Mouse (Mus musculus) intestine, embryonic 16.5 days (tissue): ENCODE measurements around the gene Farsb. TPM values are rescaled to one million over a fixed set of nuclear protein-coding genes. Genes with fewer than 3 reads are reported as not detected.

Source experiments
- ATAC-seq: fragments of 200-750 bp; cut with Nextera tagmentation; 2 replicates; pipeline ENCODE4 v1.8.0; 2017; ENCODE audit warnings: moderate TSS enrichment, moderate library complexity
- H3K27ac ChIP-seq: fragments of 300-500 bp; sonication (generic); 2 replicates; pipeline ENCODE4 v1.5.1; 2014; ENCODE audit warnings: mild to moderate bottlenecking, low read length
- H3K27me3 ChIP-seq: fragments of 300-500 bp; sonication (generic); replicated peaks from 2 replicates; pipeline ENCODE4 v1.6.1; 2014; ENCODE audit warnings: low read length, control low read depth, mixed read lengths; ENCODE audit not compliant: control insufficient read depth, insufficient read depth
- H3K36me3 ChIP-seq: fragments of 300-500 bp; sonication (generic); 2 replicates; pipeline ENCODE4 v1.6.1; 2014; ENCODE audit warnings: low read length, control low read depth; ENCODE audit not compliant: control insufficient read depth, insufficient read depth
- H3K4me1 ChIP-seq: fragments of 300-500 bp; sonication (generic); 2 replicates; pipeline ENCODE4 v1.6.1; 2014; ENCODE audit warnings: low read length, control low read depth, mixed read lengths; ENCODE audit not compliant: control insufficient read depth, insufficient read depth
- H3K4me2 ChIP-seq: fragments of 300-500 bp; sonication (generic); 2 replicates; pipeline ENCODE4 v1.6.1; 2014; ENCODE audit warnings: low read depth, low read length, control low read depth
- H3K4me3 ChIP-seq: fragments of 300-500 bp; sonication (generic); 2 replicates; pipeline ENCODE4 v1.5.1; 2014; ENCODE audit warnings: mild to moderate bottlenecking, low read length
- H3K9ac ChIP-seq: fragments of 300-500 bp; sonication (generic); 2 replicates; pipeline ENCODE4 v1.6.1; 2014; ENCODE audit warnings: low read depth, low read length
- H3K9me3 ChIP-seq: fragments of 300-500 bp; sonication (generic); 2 replicates; pipeline ENCODE4 v1.6.1; 2016; ENCODE audit warnings: low read length, control low read depth; ENCODE audit not compliant: control insufficient read depth
- WGBS: fragments of 180-500 bp; shearing (Covaris S2); extraction: QIAGEN DNeasy Blood & Tissue Kit; methylation state at CpG from one replicate; pipeline ENCODE4 v1.1.7; 2014; 5-methylcytosine and 5-hydroxymethylcytosine counted together
- polyA plus RNA-seq: library from polyadenylated mRNA; unstranded; fragments of >200 nt; fragmentation: Nextera tagmentation; extraction: Ambion mirVana; gene quantifications from 2 replicates; pipeline ENCODE4 v1.2.1, GENCODE M21; 2015

Farsb gene
- polyA plus RNA-seq, 1 experiment from 2014 or later: 182 TPM

DNA sequence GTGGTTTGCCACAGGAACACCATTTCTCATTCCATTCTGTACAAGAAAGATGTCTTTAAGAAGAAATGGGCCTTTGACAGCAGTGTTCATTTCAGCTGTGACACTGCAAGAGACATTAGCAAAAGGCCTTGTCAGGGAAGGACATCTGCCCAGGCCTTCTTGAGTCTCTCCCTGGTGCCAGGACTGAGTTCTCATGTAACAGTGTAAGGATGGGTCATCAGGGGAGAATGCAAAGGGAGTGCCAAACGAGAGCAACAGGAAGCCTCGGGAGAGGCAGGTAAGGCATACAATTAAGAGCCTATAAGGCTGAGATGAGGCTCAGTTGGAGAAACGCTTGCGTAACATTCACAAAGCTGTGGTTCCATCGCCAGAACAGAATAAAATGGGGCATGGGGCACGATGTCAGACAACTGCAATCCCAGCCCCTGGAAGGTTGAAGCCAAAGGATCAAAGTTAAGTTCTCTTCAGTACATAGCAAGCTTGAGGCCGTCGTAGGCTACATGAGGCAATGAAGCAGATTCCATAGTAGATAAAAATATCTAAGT lies 93.4 kb downstream of the Farsb start:
- H3K27ac ChIP-seq: no peak overlapping the region
- 0 out of 2 replicates have a peak, but pooled peaks cover 4% of the 10 kb centered on the region for H3K4me1 ChIP-seq
- no peak overlapping the region for H3K4me3 ChIP-seq
- ATAC-seq: no peak
- H3K4me2 ChIP-seq: no peak overlapping the region
- 57% methylated on average over 8 of the region's 8 CpGs for WGBS
- no peak overlapping the region for H3K9ac ChIP-seq
- H3K27me3 ChIP-seq: no peaks in the 10 kb centered on the region
- no peaks in the 10 kb centered on the region for H3K36me3 ChIP-seq
- no peaks in the 10 kb centered on the region for H3K9me3 ChIP-seq

DNA sequence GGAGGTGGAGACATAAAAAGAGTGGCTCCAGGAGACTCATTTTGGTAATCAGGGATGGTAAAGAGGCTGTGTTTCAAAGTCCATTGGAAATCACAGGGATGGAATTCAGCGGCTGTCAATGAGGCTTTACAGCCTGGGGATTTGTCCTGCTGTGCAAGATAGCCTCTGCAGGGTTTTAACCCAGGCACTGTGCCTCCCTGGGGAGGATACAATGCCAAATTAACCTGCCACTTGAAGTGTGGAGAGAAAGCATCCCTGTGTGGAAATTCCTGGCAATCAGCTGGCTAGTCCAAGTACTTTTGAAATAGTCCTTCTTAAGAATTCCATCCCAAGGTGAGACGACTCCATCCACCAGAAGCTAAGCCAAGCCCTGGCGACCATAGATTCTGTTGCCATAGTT lies 99.8 kb downstream of the Farsb start:
- 0 out of 2 replicates have a peak, but pooled peaks cover 4% of the 10 kb centered on the region for H3K4me1 ChIP-seq
- no peaks in the 10 kb centered on the region for H3K9me3 ChIP-seq
- no peaks in the 10 kb centered on the region for H3K27me3 ChIP-seq
- no peak overlapping the region for H3K9ac ChIP-seq
- no peak overlapping the region for H3K27ac ChIP-seq
- H3K36me3 ChIP-seq: no peaks in the 10 kb centered on the region
- H3K4me3 ChIP-seq: no peak overlapping the region
- ATAC-seq: 0 out of 2 replicates have a peak, but pooled peaks have one; percentile 43
- H3K4me2 ChIP-seq: no peak overlapping the region
- 39% methylated on average over 3 of the region's 3 CpGs for WGBS

DNA sequence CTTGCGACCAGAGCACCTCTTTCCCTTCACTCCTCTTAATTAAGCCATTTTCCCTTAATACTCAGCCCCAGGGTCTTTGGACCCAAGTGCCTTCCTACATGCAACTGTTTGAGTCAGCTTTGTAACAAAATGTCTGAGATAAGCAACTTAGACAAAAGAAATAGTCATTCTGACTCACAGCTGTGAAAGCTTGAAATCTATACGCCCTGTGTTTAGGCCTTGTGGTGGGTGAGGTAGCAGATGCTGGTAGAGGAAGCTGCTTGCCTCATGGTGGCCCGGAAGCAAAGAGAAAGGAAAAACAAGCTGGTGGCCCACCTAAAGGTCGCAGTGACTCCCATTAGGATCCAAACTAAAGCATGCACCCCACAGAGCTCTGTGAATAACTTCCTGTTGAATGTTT lies 100.8 kb downstream of the Farsb start:
- 62% methylated on average over 4 of the region's 4 CpGs for WGBS
- H3K27ac ChIP-seq: no peak overlapping the region
- no peaks in the 10 kb centered on the region for H3K9me3 ChIP-seq
- no peaks in the 10 kb centered on the region for H3K27me3 ChIP-seq
- H3K4me3 ChIP-seq: no peak overlapping the region
- no peak for ATAC-seq
- H3K36me3 ChIP-seq: no peaks in the 10 kb centered on the region
- H3K4me1 ChIP-seq: 0 out of 2 replicates have a peak, but pooled peaks cover 4% of the 10 kb centered on the region
- no peak overlapping the region for H3K4me2 ChIP-seq
- no peak overlapping the region for H3K9ac ChIP-seq

GRCm38 (mm10) chr1:78380950-78381349 lies 107.7 kb downstream of the Farsb start:
- WGBS: 91% methylated on average over 4 of the region's 4 CpGs
- Histone ChIP-seq H3K27ac (no peak overlapping the region), H3K9ac (no peak overlapping the region), H3K4me1 (no peaks in the 10 kb centered on the region), H3K27me3 (no peaks in the 10 kb centered on the region), H3K36me3 (no peaks in the 10 kb centered on the region), H3K4me2 (no peak overlapping the region), H3K4me3 (no peak overlapping the region), H3K9me3 (no peaks in the 10 kb centered on the region)
- ATAC-seq: no peak

GRCm38 (mm10) chr1:78375058-78375457 lies 113.6 kb downstream of the Farsb start:
- 92% methylated on average over 3 of the region's 3 CpGs for WGBS
- no peak overlapping the region for H3K27ac ChIP-seq
- no peak overlapping the region for H3K9ac ChIP-seq
- no peaks in the 10 kb centered on the region for H3K36me3 ChIP-seq
- ATAC-seq: no peak
- H3K9me3 ChIP-seq: no peaks in the 10 kb centered on the region
- H3K27me3 ChIP-seq: no peaks in the 10 kb centered on the region
- H3K4me3 ChIP-seq: no peak overlapping the region
- H3K4me2 ChIP-seq: no peak overlapping the region
- peaks cover 5% of the 10 kb centered on the region; the same call in 1 of the 2 replicates for H3K4me1 ChIP-seq

DNA sequence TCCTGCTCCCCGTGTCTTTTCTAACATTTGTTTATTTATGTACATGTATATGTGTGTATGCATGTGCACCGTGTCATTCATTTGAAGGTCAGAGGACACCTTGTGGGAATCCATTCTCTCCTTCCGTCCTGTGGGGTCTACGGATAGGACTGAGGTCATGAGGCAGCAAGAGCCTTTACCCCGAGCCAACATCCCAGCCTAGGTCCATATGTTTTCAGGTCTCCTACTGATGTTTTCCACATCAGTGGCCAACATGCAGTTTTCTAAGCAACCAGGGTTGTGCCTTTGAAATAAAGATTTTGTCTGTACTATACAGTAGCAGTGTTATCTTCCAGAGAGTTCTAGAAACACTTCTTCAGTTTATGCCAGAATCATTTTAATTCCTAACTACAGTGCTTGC lies 114.9 kb downstream of the Farsb start:
- no peak overlapping the region for H3K4me3 ChIP-seq
- H3K9me3 ChIP-seq: no peaks in the 10 kb centered on the region
- H3K27me3 ChIP-seq: no peaks in the 10 kb centered on the region
- H3K36me3 ChIP-seq: no peaks in the 10 kb centered on the region
- no peak overlapping the region for H3K27ac ChIP-seq
- peaks cover 5% of the 10 kb centered on the region; the same call in 1 of the 2 replicates for H3K4me1 ChIP-seq
- no peak for ATAC-seq
- no peak overlapping the region for H3K9ac ChIP-seq
- 93% methylated on average over 5 of the region's 5 CpGs for WGBS
- no peak overlapping the region for H3K4me2 ChIP-seq

DNA sequence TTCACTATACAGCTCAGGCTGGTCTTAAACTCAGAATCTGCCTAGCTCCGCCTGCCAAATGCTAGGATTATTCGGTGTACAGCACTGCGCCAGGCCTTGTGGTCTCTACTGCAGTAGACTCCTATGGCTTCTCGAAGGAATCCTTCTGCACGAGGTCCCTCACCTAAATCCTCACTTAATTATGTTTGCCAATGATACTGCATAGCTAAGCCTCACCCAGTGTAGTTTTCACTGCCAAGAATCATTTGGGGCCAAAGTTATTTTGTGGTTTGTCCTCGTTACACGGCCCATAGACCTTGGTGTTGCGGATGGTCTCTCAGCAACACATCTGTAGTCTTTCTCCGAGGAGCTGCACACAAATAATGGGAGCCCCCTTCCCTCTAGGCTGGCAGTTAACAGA lies 116.4 kb downstream of the Farsb start:
- H3K27ac ChIP-seq: no peak overlapping the region
- no peaks in the 10 kb centered on the region for H3K9me3 ChIP-seq
- no peaks in the 10 kb centered on the region for H3K36me3 ChIP-seq
- no peak overlapping the region for H3K9ac ChIP-seq
- H3K4me2 ChIP-seq: no peak overlapping the region
- peaks cover 8% of the 10 kb centered on the region; the same call in 1 of the 2 replicates for H3K4me1 ChIP-seq
- H3K4me3 ChIP-seq: no peak overlapping the region
- WGBS: 87% methylated on average over 9 of the region's 9 CpGs
- no peak for ATAC-seq
- H3K27me3 ChIP-seq: no peaks in the 10 kb centered on the region

- no peaks in the 10 kb centered on the region for H3K27me3 ChIP-seq
- no peak overlapping the region for H3K4me3 ChIP-seq
- H3K36me3 ChIP-seq: no peaks in the 10 kb centered on the region
- H3K9ac ChIP-seq: no peak overlapping the region
- H3K4me2 ChIP-seq: no peak overlapping the region
- H3K9me3 ChIP-seq: no peaks in the 10 kb centered on the region
- H3K27ac ChIP-seq: no peak overlapping the region
- peaks cover 9% of the 10 kb centered on the region; the same call in 1 of the 2 replicates for H3K4me1 ChIP-seq
- ATAC-seq: no peak
- 76% methylated on average over 2 of the region's 2 CpGs for WGBS
Observed at GRCm38 (mm10) chr1:78371569-78372236, 117.0 kb downstream of the Farsb start.

DNA sequence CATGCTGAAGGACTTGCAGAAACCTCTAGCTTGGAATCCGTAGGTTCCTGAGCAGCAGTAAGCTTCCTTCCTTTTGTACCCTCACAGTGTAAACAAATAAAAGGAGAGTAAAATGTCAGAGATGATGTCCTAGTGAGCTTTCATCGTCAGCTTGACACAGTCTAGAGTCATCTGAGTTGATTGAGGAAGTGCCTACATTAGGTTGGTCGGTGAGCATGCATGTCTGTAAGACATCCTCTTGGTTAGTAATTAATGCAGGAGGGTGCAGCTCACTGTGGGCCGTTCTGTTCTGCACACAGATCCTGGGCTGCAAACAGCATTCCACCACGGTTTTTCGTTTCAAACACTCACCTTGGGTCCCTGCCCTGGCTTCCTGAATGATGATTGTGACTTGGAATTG lies 118.6 kb downstream of the Farsb start:
- peaks cover 9% of the 10 kb centered on the region; the same call in 1 of the 2 replicates for H3K4me1 ChIP-seq
- no peak overlapping the region for H3K9ac ChIP-seq
- H3K27me3 ChIP-seq: no peaks in the 10 kb centered on the region
- H3K4me3 ChIP-seq: no peak overlapping the region
- peak; percentile 66; the same call in 1 of the 2 replicates for ATAC-seq
- H3K9me3 ChIP-seq: no peaks in the 10 kb centered on the region
- WGBS: 25% methylated on average over 6 of the region's 6 CpGs
- H3K27ac ChIP-seq: no peak overlapping the region
- no peak overlapping the region for H3K4me2 ChIP-seq
- H3K36me3 ChIP-seq: no peaks in the 10 kb centered on the region
